ENCODE assay signal across 19 mouse cellular contexts in the genomic region with DNA sequence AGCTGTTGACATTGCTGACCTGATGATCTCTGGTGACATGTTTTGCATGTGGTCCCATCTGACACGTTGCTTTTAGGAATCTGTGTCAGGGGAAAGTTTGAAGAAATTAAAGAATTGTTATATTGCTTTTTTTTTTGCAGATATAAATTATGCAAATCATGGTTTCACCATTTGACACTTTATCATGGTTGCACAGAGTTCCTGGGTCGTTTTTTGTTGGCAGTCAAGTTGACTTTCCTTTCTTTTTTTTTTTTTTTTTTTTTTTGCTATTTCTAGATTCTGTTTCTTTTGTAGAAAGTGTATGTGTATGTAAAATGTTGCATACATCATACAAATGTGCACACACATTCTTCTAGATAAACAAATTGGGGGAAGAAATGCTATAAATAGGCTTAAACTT. TPM values are rescaled to one million over a fixed set of nuclear protein-coding genes. Genes with fewer than 3 reads are reported as not detected.
"Had no signal": no experiment of that assay in that cellular context is flagged by ENCODE, and none has a peak within 500 bp of the region (broad histone marks: within the 10 kb centered on the region; RNA-seq: fewer than 3 reads in every experiment).

No protein-coding gene starts in this region.

- H3K36me3 ChIP-seq: intestine, embryonic 15.5 days had no signal

- ATAC-seq: liver, embryonic 12.5 days had no signal

- H3K9ac ChIP-seq: limb, embryonic 15.5 days had no signal

- DNase-seq: kidney, adult 2 months; kidney, postnatal 25 days; left cerebral cortex, postnatal 4 days; lung, embryonic 14.5 days; lung, postnatal 10 days; lung, postnatal 4 days; right cerebral cortex, postnatal 4 days; spleen, adult 18-20 months; thymus, adult 18-20 months; thymus, postnatal 14 days had no signal

- H3K27me3 ChIP-seq: intestine, embryonic 15.5 days; kidney, embryonic 15.5 days; limb, embryonic 15.5 days; liver, embryonic 12.5 days had no signal

- H3K9me3 ChIP-seq: intestine, embryonic 15.5 days; kidney, embryonic 15.5 days; limb, embryonic 15.5 days had no signal

- H3K27ac ChIP-seq: intestine, embryonic 15.5 days; kidney, embryonic 15.5 days; limb, embryonic 15.5 days; liver, embryonic 12.5 days had no signal

- H3K4me1 ChIP-seq: intestine, embryonic 15.5 days had no signal

RNA-seq across cellular contexts. Expression of gene Cyp17a1, which starts 18.1 kb away (rescaled TPM):
- total RNA-seq: layer of hippocampus, postnatal 10 days; left cerebral cortex, adult 18-20 months; left cerebral cortex, postnatal 10 days; megakaryocyte-erythroid progenitor cell, adult 5-6 weeks had no signal
- polyA plus RNA-seq: intestine, embryonic 15.5 days; lung, embryonic 14.5 days; stomach, embryonic 14.5 days had no signal
